Comparison of ENCODE assay signal across 8 mouse cellular contexts in the genomic region with DNA sequence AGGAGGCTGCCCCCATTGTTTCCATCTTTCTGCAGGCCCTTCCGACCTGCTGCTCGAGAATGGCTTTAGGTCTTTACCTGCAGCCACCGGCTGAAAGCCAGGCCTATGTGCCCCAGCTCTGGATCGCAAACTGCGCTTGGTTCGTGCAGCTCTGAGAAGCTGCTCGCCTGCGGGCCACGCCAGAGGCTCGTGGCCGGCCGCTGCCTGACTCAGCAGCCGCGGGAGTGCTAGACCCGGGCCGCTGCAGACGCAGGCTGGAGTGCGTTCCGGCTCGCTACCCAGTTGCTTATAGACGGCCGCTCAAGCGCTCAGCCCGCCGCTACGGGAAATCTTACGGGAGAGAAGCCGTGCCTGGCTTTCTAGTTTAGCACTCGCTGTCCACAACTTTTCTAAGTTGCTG. TPM values are rescaled to one million over a fixed set of nuclear protein-coding genes. Genes with fewer than 3 reads are reported as not detected.
DNase-seq lines count a peak whose midpoint lies in the region; ATAC-seq lines count a peak whose summit lies in the region.

No protein-coding gene starts in this region.

- H3K27ac ChIP-seq in heart, embryonic 14.5 days (replicated peaks in 1 of 2; ENCODE audit: control insufficient read depth in 1 of 2, insufficient read depth in 1 of 2, low read depth in 2 of 2, low read length in 2 of 2) = peak overlapping the region; percentile 68 to 78
- H3K27ac ChIP-seq in forebrain, embryonic 16.5 days (ENCODE audit: low read length) = peak overlapping the region; percentile 81
- H3K27ac ChIP-seq in limb, embryonic 15.5 days = peak overlapping the region; percentile 84
- peak overlapping the region; percentile 83 for H3K27ac ChIP-seq in neural tube, embryonic 15.5 days (replicated peaks)

- peaks cover 23 to 39% of the 10 kb centered on the region in 2 experiments for H3K4me1 ChIP-seq in heart, embryonic 14.5 days (ENCODE audit: control insufficient read depth in 2 of 2, insufficient read depth in 2 of 2, low read length in 2 of 2)
- H3K4me1 ChIP-seq in forebrain, embryonic 16.5 days (replicated peaks; ENCODE audit: control insufficient read depth, insufficient read depth, low read length) = peaks cover 42% of the 10 kb centered on the region
- H3K4me1 ChIP-seq in limb, embryonic 15.5 days = peaks cover 41% of the 10 kb centered on the region
- H3K4me1 ChIP-seq in neural tube, embryonic 15.5 days = peaks cover 56% of the 10 kb centered on the region

- peak overlapping the region; percentile 87 to 92 for H3K4me3 ChIP-seq in heart, embryonic 14.5 days (ENCODE audit: control insufficient read depth in 1 of 2, insufficient read depth in 1 of 2, low read depth in 1 of 2, low read length in 2 of 2)
- peak overlapping the region; percentile 88 for H3K4me3 ChIP-seq in forebrain, embryonic 16.5 days (replicated peaks; ENCODE audit: low read length)
- peak overlapping the region; percentile 98 for H3K4me3 ChIP-seq in limb, embryonic 15.5 days
- H3K4me3 ChIP-seq in neural tube, embryonic 15.5 days (replicated peaks) = peak overlapping the region; percentile 81

- peak overlapping the region; percentile 98 for H3K4me2 ChIP-seq in heart, embryonic 14.5 days (ENCODE audit: low read length)
- peak overlapping the region; percentile 94 for H3K4me2 ChIP-seq in forebrain, embryonic 16.5 days (ENCODE audit: low read length)
- peak overlapping the region; percentile 98 for H3K4me2 ChIP-seq in limb, embryonic 15.5 days
- peak overlapping the region; percentile 100 for H3K4me2 ChIP-seq in neural tube, embryonic 15.5 days

- H3K27me3 ChIP-seq in heart, embryonic 14.5 days (ENCODE audit: control insufficient read depth, insufficient read depth, low read length) = no peaks in the 10 kb centered on the region
- no peaks in the 10 kb centered on the region for H3K27me3 ChIP-seq in forebrain, embryonic 16.5 days (replicated peaks; ENCODE audit: control insufficient read depth, insufficient read depth, low read length)
- no peaks in the 10 kb centered on the region for H3K27me3 ChIP-seq in limb, embryonic 15.5 days
- no peaks in the 10 kb centered on the region for H3K27me3 ChIP-seq in neural tube, embryonic 15.5 days (replicated peaks)

- ATAC-seq in heart, embryonic 14.5 days (ENCODE audit: insufficient number of reproducible peaks, insufficient read depth, low FRiP score, low read depth) = no peak
- ATAC-seq in forebrain, embryonic 16.5 days = no peak
- no peak for ATAC-seq in limb, embryonic 15.5 days (ENCODE audit: insufficient number of reproducible peaks, low FRiP score, low TSS enrichment, low read depth)
- no peak for ATAC-seq in neural tube, embryonic 15.5 days (ENCODE audit: low FRiP score)

- WGBS in heart, embryonic 14.5 days = under 1% methylated on average over 29 of the region's 29 CpGs
- whole genome bisulfite sequencing in forebrain, embryonic 16.5 days = under 1% methylated on average over 29 of the region's 29 CpGs
- WGBS in limb, embryonic 15.5 days = 0% methylated on average over 29 of the region's 29 CpGs
- WGBS in neural tube, embryonic 15.5 days = under 1% methylated on average over 29 of the region's 29 CpGs

- peaks cover 21% of the 10 kb centered on the region for H3K36me3 ChIP-seq in heart, embryonic 14.5 days (ENCODE audit: control insufficient read depth, insufficient read depth, low read length)
- peaks cover under 1% of the 10 kb centered on the region; the same call in 1 of the 2 replicates for H3K36me3 ChIP-seq in forebrain, embryonic 16.5 days (ENCODE audit: control insufficient read depth, insufficient read depth)
- H3K36me3 ChIP-seq in limb, embryonic 15.5 days = peaks cover 11% of the 10 kb centered on the region; the same call in 1 of the 2 replicates
- peaks cover 10% of the 10 kb centered on the region for H3K36me3 ChIP-seq in neural tube, embryonic 15.5 days

- no peaks in the 10 kb centered on the region for H3K9me3 ChIP-seq in heart, embryonic 14.5 days (ENCODE audit: control insufficient read depth, low read length)
- no peaks in the 10 kb centered on the region for H3K9me3 ChIP-seq in forebrain, embryonic 16.5 days (ENCODE audit: control insufficient read depth, low read length)
- H3K9me3 ChIP-seq in limb, embryonic 15.5 days = no peaks in the 10 kb centered on the region
- no peaks in the 10 kb centered on the region for H3K9me3 ChIP-seq in neural tube, embryonic 15.5 days (replicated peaks)

- H3K9ac ChIP-seq in heart, embryonic 14.5 days (ENCODE audit: low read length) = peak overlapping the region; percentile 90
- H3K9ac ChIP-seq in forebrain, embryonic 16.5 days (replicated peaks; ENCODE audit: low read depth, low read length) = peak overlapping the region; percentile 91
- H3K9ac ChIP-seq in limb, embryonic 15.5 days = peak overlapping the region; percentile 95
- H3K9ac ChIP-seq in neural tube, embryonic 15.5 days (replicated peaks) = peak overlapping the region; percentile 74

- no peak for DNase-seq in heart, adult 9 months (ENCODE audit: low spot score in 2 of 2)
- DNase-seq in ZHBTc4 (ENCODE audit: low read depth, low spot score) = peak; percentile 53
- DNase-seq in T-cell, adult 2 months (ENCODE audit: low spot score) = no peak
- no peak for DNase-seq in right cerebral cortex, postnatal 25 days

RNA-seq across cellular contexts. Expression of a gene that starts 0.7 kb away (rescaled TPM):
- polyA plus RNA-seq in heart, embryonic 14.5 days (2014; fragmentation: Nextera tagmentation; extraction: Ambion mirVana) = 33.4 and 36.1 TPM in 2 replicates
- polyA plus RNA-seq in forebrain, embryonic 16.5 days (2015; fragmentation: Nextera tagmentation; extraction: Ambion mirVana) = 24.7 and 26.4 TPM in 2 replicates
- 20.4 and 23.9 TPM in 2 replicates for polyA plus RNA-seq in limb, embryonic 15.5 days (2015; fragmentation: Nextera tagmentation; extraction: Ambion mirVana)
- polyA plus RNA-seq in neural tube, embryonic 15.5 days (2015; fragmentation: Nextera tagmentation; extraction: Ambion mirVana) = 22.2 and 22.5 TPM in 2 replicates

RNA-seq across cellular contexts. Expression of a gene that starts 22.7 kb away (rescaled TPM):
- 34.0 and 40.8 TPM in 2 replicates for polyA plus RNA-seq in heart, embryonic 14.5 days (2014; fragmentation: Nextera tagmentation; extraction: Ambion mirVana)
- 150 and 152 TPM in 2 replicates for polyA plus RNA-seq in forebrain, embryonic 16.5 days (2015; fragmentation: Nextera tagmentation; extraction: Ambion mirVana)
- polyA plus RNA-seq in limb, embryonic 15.5 days (2015; fragmentation: Nextera tagmentation; extraction: Ambion mirVana) = 24.8 and 26.9 TPM in 2 replicates
- 66.5 and 86.3 TPM in 2 replicates for polyA plus RNA-seq in neural tube, embryonic 15.5 days (2015; fragmentation: Nextera tagmentation; extraction: Ambion mirVana)

RNA-seq across cellular contexts. Expression of a gene that starts 22.7 kb away (rescaled TPM):
- 0.11 and 0.47 TPM in 2 replicates for polyA plus RNA-seq in heart, embryonic 14.5 days (2014; fragmentation: Nextera tagmentation; extraction: Ambion mirVana)
- 1.8 and 2.0 TPM in 2 replicates for polyA plus RNA-seq in forebrain, embryonic 16.5 days (2015; fragmentation: Nextera tagmentation; extraction: Ambion mirVana)
- polyA plus RNA-seq in limb, embryonic 15.5 days (2015; fragmentation: Nextera tagmentation; extraction: Ambion mirVana) = 0.60 and 0.62 TPM in 2 replicates
- 1.1 TPM in 2 replicates for polyA plus RNA-seq in neural tube, embryonic 15.5 days (2015; fragmentation: Nextera tagmentation; extraction: Ambion mirVana)

RNA-seq across cellular contexts. Expression of a gene that starts 28.4 kb away (rescaled TPM):
- 8.9 and 16.0 TPM in 2 replicates for polyA plus RNA-seq in heart, embryonic 14.5 days (2014; fragmentation: Nextera tagmentation; extraction: Ambion mirVana)
- polyA plus RNA-seq in forebrain, embryonic 16.5 days (2015; fragmentation: Nextera tagmentation; extraction: Ambion mirVana) = 389 and 395 TPM in 2 replicates
- 12.6 and 31.7 TPM in 2 replicates for polyA plus RNA-seq in limb, embryonic 15.5 days (2015; fragmentation: Nextera tagmentation; extraction: Ambion mirVana)
- polyA plus RNA-seq in neural tube, embryonic 15.5 days (2015; fragmentation: Nextera tagmentation; extraction: Ambion mirVana) = 184 and 262 TPM in 2 replicates

RNA-seq across cellular contexts. Expression of a gene that starts 38.4 kb away (rescaled TPM):
- polyA plus RNA-seq in heart, embryonic 14.5 days (2014; fragmentation: Nextera tagmentation; extraction: Ambion mirVana) = 208 and 213 TPM in 2 replicates
- 423 and 435 TPM in 2 replicates for polyA plus RNA-seq in forebrain, embryonic 16.5 days (2015; fragmentation: Nextera tagmentation; extraction: Ambion mirVana)
- 202 and 230 TPM in 2 replicates for polyA plus RNA-seq in limb, embryonic 15.5 days (2015; fragmentation: Nextera tagmentation; extraction: Ambion mirVana)
- polyA plus RNA-seq in neural tube, embryonic 15.5 days (2015; fragmentation: Nextera tagmentation; extraction: Ambion mirVana) = 559 and 636 TPM in 2 replicates
